Mouse (Mus musculus): ENCODE results near the gene Kat5.

GRCm38 (mm10) chr19:5648401-5649297 lies 38.6 kb upstream of the Kat5 start:
- TF ChIP-seq POLR2A (IDR thresholded peaks at IDR 0.05; ENCODE audit: low read depth, low read length) (peak; percentile 41), CTCF (IDR thresholded peaks at IDR 0.05; ENCODE audit: borderline replicate concordance, insufficient read depth, low read length) (no peak)

All from embryonic fibroblast, embryonic 13.5 days (primary cell).